Mouse (Mus musculus) stomach, embryonic 15.5 days (tissue): ENCODE data around the gene Cyp4a10. TPM values are rescaled to one million over a fixed set of nuclear protein-coding genes. Genes with fewer than 3 reads are reported as not detected.
A peak's percentile ranks its signal among the peaks of the same experiment; 100 is the strongest.
"Not testable (repeated sequence)": the region's sequence is repeated elsewhere in the genome, so short reads cannot be mapped to it uniquely, and the experiment has no call there.

Experiments used
- ATAC-seq: fragments of 200-750 bp; cut with Nextera tagmentation; 2 replicates; pipeline ENCODE4 v1.8.0; 2017; ENCODE audit warnings: low read depth, moderate number of reproducible peaks, moderate TSS enrichment; ENCODE audit not compliant: insufficient read depth, low FRiP score
- H3K27ac ChIP-seq: fragments of 300-500 bp; sonication (generic); 2 replicates; pipeline ENCODE4 v1.5.1; 2015; ENCODE audit warnings: mild to moderate bottlenecking, inconsistent platforms
- H3K27me3 ChIP-seq: fragments of 300-500 bp; sonication (generic); replicated peaks from 2 replicates; pipeline ENCODE4 v1.6.1; 2015; ENCODE audit warnings: inconsistent platforms
- H3K36me3 ChIP-seq: fragments of 300-500 bp; sonication (generic); 2 replicates; pipeline ENCODE4 v1.6.1; 2015; ENCODE audit warnings: inconsistent platforms
- H3K4me1 ChIP-seq: fragments of 300-500 bp; sonication (generic); 2 replicates; pipeline ENCODE4 v1.6.1; 2015; ENCODE audit warnings: inconsistent platforms
- H3K4me2 ChIP-seq: fragments of 300-500 bp; sonication (generic); 2 replicates; pipeline ENCODE4 v1.6.1; 2015; ENCODE audit warnings: mild to moderate bottlenecking, inconsistent platforms
- H3K4me3 ChIP-seq: fragments of 300-500 bp; sonication (generic); replicated peaks from 2 replicates; pipeline ENCODE4 v1.5.1; 2015; ENCODE audit warnings: inconsistent platforms
- H3K9ac ChIP-seq: fragments of 300-500 bp; sonication (generic); 2 replicates; pipeline ENCODE4 v1.6.1; 2015; ENCODE audit warnings: inconsistent platforms
- H3K9me3 ChIP-seq: fragments of 300-500 bp; sonication (generic); 2 replicates; pipeline ENCODE4 v1.6.1; 2016; ENCODE audit warnings: inconsistent platforms
- WGBS: fragments of 180-500 bp; shearing (Covaris S2); methylation state at CpG from one replicate; pipeline ENCODE4 v1.1.7; 2015; 5-methylcytosine and 5-hydroxymethylcytosine counted together
- polyA plus RNA-seq: library from polyadenylated mRNA; unstranded; fragments of >200 nt; fragmentation: Nextera tagmentation; extraction: Ambion mirVana; gene quantifications from 2 replicates; pipeline ENCODE4 v1.2.1, GENCODE M21; 2015

Cyp4a10 gene
- polyA plus RNA-seq, 1 experiment from 2014 or later, result 0.08 TPM

DNA sequence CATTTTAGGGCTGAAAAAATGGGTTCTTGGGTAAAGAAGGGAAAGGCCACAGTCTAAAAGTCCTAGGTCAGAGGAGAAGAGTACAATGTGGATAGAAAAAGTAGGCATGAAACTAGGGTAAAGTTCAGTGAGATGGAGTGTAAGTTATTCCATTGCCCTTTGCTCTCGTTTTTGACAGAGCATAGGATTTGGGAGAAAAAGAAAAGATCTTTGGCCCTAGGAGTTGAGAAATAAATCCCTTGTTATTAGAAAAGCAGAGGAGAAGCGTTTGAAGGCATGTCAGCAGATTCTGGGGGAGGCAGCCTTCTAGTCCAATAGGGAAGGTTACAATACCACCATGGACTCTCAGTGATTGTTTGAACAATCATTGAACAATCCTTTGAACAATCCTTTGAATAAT, 37.4 kb downstream of the Cyp4a10 start:
- WGBS, result 38% methylated on average over 2 of the region's 2 CpGs
- Histone ChIP-seq H3K27me3 (no peaks in the 10 kb centered on the region), H3K36me3 (no peaks in the 10 kb centered on the region), H3K4me2 (no peak overlapping the region), H3K4me1 (no peaks in the 10 kb centered on the region), H3K4me3 (no peak overlapping the region), H3K9ac (no peak overlapping the region), H3K9me3 (no peaks in the 10 kb centered on the region), H3K27ac (no peak overlapping the region)
- no peak for ATAC-seq

DNA sequence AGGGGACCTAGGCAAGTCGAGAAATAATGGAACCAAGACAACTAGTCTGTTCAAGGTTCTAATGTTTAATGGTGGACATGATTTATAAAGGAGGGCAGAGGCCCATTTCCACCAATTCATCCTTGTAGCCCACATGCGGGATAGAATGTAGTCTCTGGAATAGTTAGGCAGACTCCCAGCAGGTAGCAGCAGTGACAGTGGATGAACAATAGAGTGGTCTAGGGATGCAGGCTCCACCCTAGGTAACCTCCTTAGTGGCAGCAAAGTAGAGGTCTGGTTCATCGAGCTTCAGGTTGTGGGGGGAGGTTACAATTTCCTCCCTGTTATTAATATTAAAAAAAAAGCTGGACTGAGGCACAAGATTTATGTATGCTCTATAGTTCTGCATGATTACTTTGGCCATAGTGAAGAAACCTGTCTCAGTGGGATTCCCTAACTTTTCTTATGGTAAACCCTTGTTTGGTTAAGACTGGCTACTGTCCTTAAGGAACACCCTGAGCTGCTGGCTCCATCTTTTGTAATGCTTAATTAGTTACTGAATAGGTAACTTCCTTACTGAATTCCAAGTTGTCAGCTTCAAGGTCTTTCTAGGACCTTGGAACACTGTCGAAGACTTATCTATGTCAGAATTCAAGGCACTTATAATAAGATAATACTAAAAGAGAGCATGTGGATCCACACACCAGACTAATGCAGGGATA, 39.9 kb downstream of the Cyp4a10 start:
- no peak overlapping the region for H3K27ac ChIP-seq
- no peak overlapping the region for H3K4me3 ChIP-seq
- H3K27me3 ChIP-seq, result no peaks in the 10 kb centered on the region
- no peak for ATAC-seq
- H3K9me3 ChIP-seq, result no peaks in the 10 kb centered on the region
- no peaks in the 10 kb centered on the region for H3K36me3 ChIP-seq
- H3K9ac ChIP-seq, result no peak overlapping the region
- WGBS, result 64% methylated on average over 4 of the region's 4 CpGs
- no peak overlapping the region for H3K4me2 ChIP-seq
- no peaks in the 10 kb centered on the region for H3K4me1 ChIP-seq

DNA sequence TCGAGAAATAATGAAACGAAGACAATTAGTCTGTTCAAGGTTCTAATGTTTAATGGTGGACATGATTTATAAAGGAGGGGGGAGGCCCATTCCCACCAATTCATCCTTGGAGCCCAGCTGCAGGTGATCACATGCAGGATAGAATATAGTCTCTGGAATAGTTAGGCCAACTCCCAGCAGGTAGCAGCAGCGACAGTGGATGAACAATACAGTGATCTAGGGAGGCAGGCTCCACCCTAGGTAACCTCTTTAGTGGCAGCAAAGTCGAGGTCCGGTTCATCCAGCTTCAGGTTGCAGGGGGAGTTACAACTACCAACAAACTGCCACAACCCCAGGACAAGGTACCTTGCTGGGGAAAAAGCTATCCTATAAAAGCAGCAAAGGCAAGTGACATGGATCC, 43.2 kb downstream of the Cyp4a10 start:
- H3K27ac ChIP-seq, H3K36me3 ChIP-seq, H3K4me1 ChIP-seq, H3K27me3 ChIP-seq, H3K4me2 ChIP-seq, H3K9ac ChIP-seq, ATAC-seq, H3K4me3 ChIP-seq, H3K9me3 ChIP-seq: not testable (repeated sequence)
- WGBS, result 75% methylated on average over 5 of the region's 5 CpGs

DNA sequence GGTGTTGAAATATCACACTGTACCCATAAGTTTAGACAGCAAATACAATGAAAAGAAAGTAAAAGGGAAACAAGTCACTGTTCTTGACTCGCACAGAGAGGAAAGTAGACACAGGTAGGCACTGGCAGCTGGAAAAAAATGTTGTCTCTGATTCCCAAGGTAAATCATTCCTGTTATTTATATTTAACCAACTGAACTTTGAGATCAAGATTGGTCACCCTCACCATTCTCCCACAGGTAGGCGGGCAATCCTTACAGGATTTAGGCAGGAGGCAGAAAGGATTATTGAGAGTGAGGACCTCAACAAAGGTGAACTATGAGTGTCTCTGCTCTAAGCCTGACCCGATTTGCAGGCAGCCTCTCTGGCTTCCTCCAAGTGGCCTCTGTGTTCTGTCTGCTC, 45.3 kb downstream of the Cyp4a10 start, which contains the start of gene Cyp4a31:
Gene Cyp4a31 (plus strand): TSS at position 249 of the 400 bp plus-strand sequence.
- no peak within 1 kb of the TSS for H3K4me2 ChIP-seq
- no peak within 1 kb of the TSS for H3K9ac ChIP-seq
- no peaks in the 10 kb centered on the region for H3K4me1 ChIP-seq
- WGBS, result 80% methylated on average over 3 of the region's 3 CpGs
- no peak within 1 kb of the TSS for H3K4me3 ChIP-seq
- no peaks in the 10 kb centered on the region for H3K27me3 ChIP-seq
- no peaks in the 10 kb centered on the region for H3K36me3 ChIP-seq
- H3K27ac ChIP-seq, result no peak within 1 kb of the TSS
- no peak for ATAC-seq
- no peaks in the 10 kb centered on the region for H3K9me3 ChIP-seq

DNA sequence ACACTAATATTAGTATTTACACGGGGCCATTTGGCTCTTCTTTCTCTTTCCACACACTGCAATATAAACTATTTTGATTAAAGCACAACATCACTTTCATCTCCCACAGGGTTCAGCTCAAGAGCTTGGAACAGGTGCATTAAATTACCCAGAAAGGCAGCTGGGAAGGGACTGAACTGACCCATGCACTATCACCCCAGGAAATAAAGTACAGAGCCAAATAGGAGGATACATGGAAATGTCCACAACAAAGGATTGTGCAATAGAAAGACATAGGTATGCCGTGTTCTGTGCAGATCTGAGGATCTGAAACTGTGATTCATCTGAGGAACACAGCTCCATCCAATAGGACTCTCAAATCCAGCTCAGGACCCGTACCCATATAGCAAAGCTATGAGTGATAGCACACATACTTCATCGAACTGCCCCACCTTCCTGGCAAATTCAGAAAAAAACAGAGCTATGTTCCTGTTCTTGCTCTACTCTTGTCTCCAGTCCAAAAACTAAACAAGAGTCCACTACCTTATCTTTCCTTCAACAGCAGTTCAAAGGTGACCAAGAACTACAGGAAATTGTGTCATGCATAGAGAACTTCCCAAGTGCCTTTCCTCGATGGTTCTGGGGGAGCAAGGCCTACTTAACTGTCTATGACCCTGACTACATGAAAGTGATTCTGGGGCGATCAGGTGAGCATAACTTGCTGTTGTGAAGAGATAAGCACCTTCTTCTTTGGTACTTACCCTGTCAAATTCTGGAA, 46.6 kb downstream of the Cyp4a10 start:
- ATAC-seq, H3K36me3 ChIP-seq, H3K4me3 ChIP-seq, H3K9me3 ChIP-seq, H3K27ac ChIP-seq, H3K27me3 ChIP-seq, H3K4me2 ChIP-seq, H3K9ac ChIP-seq, H3K4me1 ChIP-seq: not testable (repeated sequence)
- 64% methylated on average over 6 of the region's 6 CpGs for WGBS

DNA sequence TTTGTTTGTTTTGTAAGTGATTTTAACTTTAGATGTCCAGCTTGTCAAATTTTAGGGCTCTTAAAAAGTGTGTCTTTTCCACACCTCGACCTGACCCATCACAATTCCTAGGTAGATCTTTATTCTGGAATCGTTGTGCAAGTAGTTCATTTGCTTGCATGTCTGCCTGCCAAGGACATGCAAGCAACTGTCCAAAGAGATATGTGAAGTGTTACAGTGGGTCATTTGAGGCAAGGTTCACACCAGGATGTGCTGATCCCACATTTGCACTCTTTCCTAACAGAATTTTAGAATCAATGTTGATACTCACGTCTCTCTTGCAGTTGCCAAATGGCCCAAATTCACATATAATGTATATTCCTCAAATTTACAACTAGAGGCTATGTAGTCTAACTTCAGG, 57.2 kb downstream of the Cyp4a10 start:
- no peak overlapping the region for H3K27ac ChIP-seq
- H3K27me3 ChIP-seq, result no peaks in the 10 kb centered on the region
- no peak overlapping the region for H3K4me3 ChIP-seq
- no peaks in the 10 kb centered on the region for H3K36me3 ChIP-seq
- ATAC-seq, result no peak
- no peak overlapping the region for H3K4me2 ChIP-seq
- H3K4me1 ChIP-seq, result no peaks in the 10 kb centered on the region
- H3K9me3 ChIP-seq, result no peaks in the 10 kb centered on the region
- WGBS, result 72% methylated on average over 3 of the region's 3 CpGs
- H3K9ac ChIP-seq, result no peak overlapping the region

DNA sequence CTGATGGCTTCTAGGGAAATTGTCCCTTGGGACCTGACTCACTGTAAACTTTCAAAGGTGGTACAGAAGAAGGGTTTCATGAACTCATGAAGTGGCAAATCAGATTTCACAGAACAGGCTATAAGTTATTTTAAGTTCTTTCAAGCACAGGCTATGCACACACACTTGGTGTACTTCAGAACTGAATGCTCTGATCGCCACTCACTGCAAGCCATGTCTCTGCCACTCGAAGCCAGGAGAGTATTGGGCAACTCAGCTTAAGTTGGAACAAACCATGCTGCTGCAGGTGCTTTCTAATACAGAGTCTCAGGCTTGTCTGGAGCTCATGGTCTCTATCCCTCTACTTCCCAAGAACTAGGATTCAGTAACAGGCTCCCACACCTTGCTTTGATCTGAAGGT, 57.7 kb downstream of the Cyp4a10 start:
- H3K27ac ChIP-seq, result no peak overlapping the region
- WGBS, result 79% methylated on average over 2 of the region's 2 CpGs
- H3K27me3 ChIP-seq, result no peaks in the 10 kb centered on the region
- no peak overlapping the region for H3K4me3 ChIP-seq
- no peak for ATAC-seq
- H3K4me1 ChIP-seq, result no peaks in the 10 kb centered on the region
- no peak overlapping the region for H3K9ac ChIP-seq
- no peak overlapping the region for H3K4me2 ChIP-seq
- no peaks in the 10 kb centered on the region for H3K36me3 ChIP-seq
- H3K9me3 ChIP-seq, result no peaks in the 10 kb centered on the region

DNA sequence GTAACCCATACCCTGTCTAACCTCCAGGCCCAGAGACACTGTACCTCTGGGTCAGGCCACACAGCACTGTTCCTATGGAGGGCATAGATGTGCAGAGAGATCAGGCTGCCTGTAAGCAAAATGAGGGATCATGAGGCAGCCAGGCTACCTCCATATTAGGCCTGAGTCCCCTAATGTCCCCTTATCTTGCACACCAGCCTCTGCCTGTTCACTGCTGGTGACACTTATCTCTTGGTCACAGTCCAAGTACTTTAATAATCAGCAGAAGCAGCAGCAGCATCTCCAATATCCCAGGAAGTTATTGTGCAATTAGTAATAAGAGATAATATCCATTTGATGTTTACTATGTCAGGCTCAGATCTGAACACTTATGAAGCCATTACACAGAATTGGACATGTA, 65.0 kb downstream of the Cyp4a10 start:
- Histone ChIP-seq H3K36me3 (no peaks in the 10 kb centered on the region), H3K27me3 (no peaks in the 10 kb centered on the region), H3K9ac (no peak overlapping the region), H3K4me1 (no peaks in the 10 kb centered on the region), H3K4me3 (no peak overlapping the region), H3K27ac (no peak overlapping the region), H3K4me2 (no peak overlapping the region), H3K9me3 (no peaks in the 10 kb centered on the region)
- peak; percentile 47; the same call in 1 of the 2 replicates for ATAC-seq

Other genes with a start within 250 kb of the Cyp4a10 start
- gene Cyp4a12a, start 219.2 kb upstream of the Cyp4a10 start, polyA plus RNA-seq, result not detected in 2 replicates
- gene Cyp4a12b, start 106.6 kb upstream of the Cyp4a10 start, polyA plus RNA-seq, result not detected in 2 replicates
- gene Cyp4a30b, start 65.7 kb upstream of the Cyp4a10 start, polyA plus RNA-seq, result not detected in 2 replicates
- not detected in 2 replicates for gene Cyp4a14, start 22.1 kb upstream of the Cyp4a10 start, polyA plus RNA-seq
- not detected in 2 replicates for gene Cyp4a31, start 45.4 kb downstream of the Cyp4a10 start, polyA plus RNA-seq
- gene Cyp4a32, start 82.7 kb downstream of the Cyp4a10 start, polyA plus RNA-seq, result not detected in 2 replicates
- gene Cyp4b1, start 129.5 kb downstream of the Cyp4a10 start, polyA plus RNA-seq, result 1.4 and 2.6 TPM in 2 replicates
- gene Efcab14, start 219.5 kb downstream of the Cyp4a10 start, polyA plus RNA-seq, result 30.4 and 34.4 TPM in 2 replicates